Mouse (Mus musculus) natural killer cell, adult 2 months (primary cell): ENCODE data around the gene Tmub2.

Experiments used
- DNase-seq, 2 experiments: peaks; one replicate each; pipeline ENCODE4 v3.0.0; 2022; ENCODE audit warnings: low spot score in 2 of 2

The Tmub2 gene

GRCm38 (mm10) chr11:102327839-102328238, 43.1 kb downstream of the Tmub2 start:
- DNase-seq, result no peak

GRCm38 (mm10) chr11:102329518-102329917, 44.8 kb downstream of the Tmub2 start:
- no peak for DNase-seq

GRCm38 (mm10) chr11:102330039-102330438, 45.3 kb downstream of the Tmub2 start:
- DNase-seq, result no peak

GRCm38 (mm10) chr11:102331806-102332205, 47.1 kb downstream of the Tmub2 start:
- no peak for DNase-seq

- DNase-seq, result no peak
Observed at GRCm38 (mm10) chr11:102333061-102333460, 48.3 kb downstream of the Tmub2 start.

GRCm38 (mm10) chr11:102334010-102334409, 49.3 kb downstream of the Tmub2 start:
- no peak for DNase-seq

- no peak for DNase-seq
Observed at GRCm38 (mm10) chr11:102334973-102335700, 50.4 kb downstream of the Tmub2 start.

- DNase-seq, result no peak
Observed at GRCm38 (mm10) chr11:102336191-102336590, 51.5 kb downstream of the Tmub2 start.

- no peak for DNase-seq
Observed at GRCm38 (mm10) chr11:102337921-102338320, 53.2 kb downstream of the Tmub2 start.

- no peak for DNase-seq
Observed at GRCm38 (mm10) chr11:102338561-102338960, 53.8 kb downstream of the Tmub2 start.
